Mouse (Mus musculus) hindbrain, embryonic 12.5 days (tissue): Measurements from ENCODE around the gene Sez6l2. TPM values are rescaled to one million over a fixed set of nuclear protein-coding genes. Genes with fewer than 3 reads are reported as not detected.

Experiments
- ATAC-seq: fragments of 200-750 bp; cut with Nextera tagmentation; 2 replicates; pipeline ENCODE4 v1.8.0; 2017; ENCODE audit warnings: moderate TSS enrichment; ENCODE audit not compliant: low FRiP score
- H3K27ac ChIP-seq: fragments of 300-500 bp; sonication (generic); 2 replicates; pipeline ENCODE4 v1.5.1; 2016; ENCODE audit warnings: mild to moderate bottlenecking
- H3K27me3 ChIP-seq: fragments of 300-500 bp; sonication (generic); 2 replicates; pipeline ENCODE4 v1.6.1; 2016; ENCODE audit warnings: mild to moderate bottlenecking
- H3K36me3 ChIP-seq: fragments of 300-500 bp; sonication (generic); 2 replicates; pipeline ENCODE4 v1.6.1; 2016; ENCODE audit warnings: mild to moderate bottlenecking
- H3K4me1 ChIP-seq: fragments of 300-500 bp; sonication (generic); 2 replicates; pipeline ENCODE4 v1.6.1; 2016
- H3K4me2 ChIP-seq: fragments of 300-500 bp; sonication (generic); replicated peaks from 2 replicates; pipeline ENCODE4 v1.6.1; 2016; ENCODE audit warnings: mild to moderate bottlenecking
- H3K4me3 ChIP-seq: fragments of 300-500 bp; sonication (generic); 2 replicates; pipeline ENCODE4 v1.5.1; 2016; ENCODE audit warnings: mild to moderate bottlenecking
- H3K9ac ChIP-seq: fragments of 300-500 bp; sonication (generic); 2 replicates; pipeline ENCODE4 v1.6.1; 2016; ENCODE audit warnings: mild to moderate bottlenecking, moderate library complexity
- H3K9me3 ChIP-seq: fragments of 300-500 bp; sonication (generic); replicated peaks from 2 replicates; pipeline ENCODE4 v1.6.1; 2016; ENCODE audit warnings: mild to moderate bottlenecking
- WGBS: fragments of 180-500 bp; shearing (Covaris S2); methylation state at CpG from one replicate; pipeline ENCODE4 v1.1.7; 2016; 5-methylcytosine and 5-hydroxymethylcytosine counted together
- polyA plus RNA-seq: library from polyadenylated mRNA; unstranded; fragments of >200 nt; fragmentation: Nextera tagmentation; extraction: Ambion mirVana; gene quantifications from 2 replicates; pipeline ENCODE4 v1.2.1, GENCODE M21; 2016

Sez6l2 gene
- polyA plus RNA-seq, 1 experiment from 2014 or later: 18.2 TPM

DNA sequence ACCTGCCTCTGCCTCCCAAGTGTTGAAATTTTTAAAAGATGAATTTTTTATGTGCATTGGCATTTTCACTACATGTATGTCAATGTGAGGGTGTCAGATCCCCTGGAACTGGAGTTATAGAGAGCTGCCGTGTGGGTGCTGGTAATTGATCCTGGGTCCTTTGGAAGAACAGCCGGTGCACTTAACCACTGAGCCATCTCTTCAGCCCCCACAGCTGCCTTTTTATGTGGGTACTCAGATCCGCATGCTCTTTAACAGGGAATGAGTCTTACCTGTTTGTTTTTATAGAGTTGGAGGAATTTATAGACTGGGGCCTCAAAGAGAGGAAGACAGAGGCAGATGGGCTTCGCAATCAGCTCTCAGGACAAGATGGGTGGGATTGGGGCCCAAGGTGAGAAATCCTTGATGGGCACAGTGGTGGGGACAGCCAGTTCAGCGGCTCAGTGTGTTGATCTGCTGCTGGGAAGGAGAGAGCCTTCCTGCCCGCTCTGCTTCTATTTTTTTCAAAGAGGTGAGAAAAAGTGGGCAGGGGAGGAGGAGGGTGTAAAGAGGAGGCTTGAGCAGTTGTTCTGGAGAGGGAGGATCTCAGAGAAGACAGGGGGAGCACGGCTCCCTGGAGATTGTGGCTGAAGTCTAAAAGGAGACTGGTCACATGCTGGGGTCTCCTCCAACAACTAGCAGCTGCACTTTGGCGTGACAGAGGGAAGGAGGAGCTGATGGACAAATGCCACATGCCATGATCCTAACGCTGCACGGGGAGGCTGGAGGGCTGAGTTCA is 34.5 kb downstream of the Sez6l2 start:
- no peaks in the 10 kb centered on the region for H3K9me3 ChIP-seq
- 59% methylated on average over 10 of the region's 10 CpGs for WGBS

DNA sequence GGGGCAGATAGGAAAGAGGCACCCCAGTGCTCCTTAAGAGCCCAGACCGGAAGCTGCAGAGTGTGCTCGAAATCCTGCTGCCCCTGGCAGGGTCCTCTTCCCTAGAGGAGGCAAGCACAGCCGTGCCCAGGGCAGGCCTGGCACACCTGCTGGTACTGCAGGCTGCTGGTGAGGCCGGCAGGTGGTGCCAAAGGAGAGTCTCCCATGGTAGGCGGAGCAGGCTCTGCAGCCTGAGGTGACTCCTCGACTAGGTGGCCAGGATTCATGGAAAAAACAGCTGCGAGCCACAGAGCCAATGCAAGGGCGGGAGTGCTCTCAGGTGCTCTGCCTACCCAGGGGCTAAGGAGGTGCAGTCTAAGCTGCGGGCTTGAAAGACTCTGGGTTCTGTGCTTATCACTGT is 36.0 kb downstream of the Sez6l2 start:
- Histone ChIP-seq H3K4me2 (no peak overlapping the region), H3K9me3 (no peaks in the 10 kb centered on the region), H3K4me1 (no peaks in the 10 kb centered on the region), H3K27ac (no peak overlapping the region), H3K9ac (no peak overlapping the region), H3K4me3 (no peak overlapping the region), H3K27me3 (no peaks in the 10 kb centered on the region), H3K36me3 (peaks cover under 1% of the 10 kb centered on the region; the same call in 1 of the 2 replicates)
- no peak for ATAC-seq
- WGBS: 42% methylated on average over 9 of the region's 9 CpGs

More for the DNA sequence above, 34.5 kb downstream of the Sez6l2 start:
- H3K4me3 ChIP-seq: no peak overlapping the region
- peaks cover 13% of the 10 kb centered on the region for H3K36me3 ChIP-seq
- no peak for ATAC-seq
- no peak overlapping the region for H3K27ac ChIP-seq
- no peaks in the 10 kb centered on the region for H3K4me1 ChIP-seq
- H3K9ac ChIP-seq: no peak overlapping the region
- no peaks in the 10 kb centered on the region for H3K27me3 ChIP-seq
- H3K4me2 ChIP-seq: no peak overlapping the region

- no peak overlapping the region for H3K4me3 ChIP-seq
Observed at GRCm38 (mm10) chr7:126988816-126989215, 38.5 kb downstream of the Sez6l2 start.

DNA sequence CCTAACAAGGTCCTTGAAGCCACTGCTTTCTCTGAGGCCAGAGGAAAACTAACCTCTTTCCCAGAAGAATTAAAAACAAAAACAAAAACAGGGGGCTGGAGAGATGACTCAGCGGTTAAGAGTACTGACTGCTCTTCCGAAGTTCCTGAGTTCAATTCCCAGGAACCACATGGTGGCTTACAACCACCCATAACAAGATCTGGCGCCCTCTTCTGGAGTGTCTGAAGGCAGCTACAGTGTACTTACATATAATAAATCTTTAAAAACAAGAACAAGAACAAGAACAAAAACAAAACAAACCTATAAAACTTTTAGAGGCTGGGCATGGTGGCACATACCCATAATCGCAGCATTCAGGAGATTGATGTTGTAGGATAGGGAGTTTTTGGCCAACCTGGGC is 46.1 kb downstream of the Sez6l2 start:
- H3K36me3 ChIP-seq: no peaks in the 10 kb centered on the region
- 0 out of 2 replicates have a peak, but pooled peaks cover 2% of the 10 kb centered on the region for H3K4me1 ChIP-seq
- H3K9me3 ChIP-seq: 0 out of 2 replicates have a peak, but pooled peaks cover 3% of the 10 kb centered on the region
- no peak overlapping the region for H3K4me2 ChIP-seq
- H3K9ac ChIP-seq: no peak overlapping the region
- no peaks in the 10 kb centered on the region for H3K27me3 ChIP-seq
- no peak overlapping the region for H3K4me3 ChIP-seq
- no peak for ATAC-seq
- WGBS: 77% methylated on average over 4 of the region's 4 CpGs
- no peak overlapping the region for H3K27ac ChIP-seq

More at GRCm38 (mm10) chr7:126988816-126989215, 38.5 kb downstream of the Sez6l2 start:
- Histone ChIP-seq H3K36me3 (no peaks in the 10 kb centered on the region), H3K27me3 (no peaks in the 10 kb centered on the region), H3K9me3 (no peaks in the 10 kb centered on the region), H3K4me2 (no peak overlapping the region), H3K27ac (no peak overlapping the region), H3K4me1 (0 out of 2 replicates have a peak, but pooled peaks cover 2% of the 10 kb centered on the region), H3K9ac (no peak overlapping the region)
- WGBS: 72% methylated on average over 8 of the region's 8 CpGs
- ATAC-seq: no peak

DNA sequence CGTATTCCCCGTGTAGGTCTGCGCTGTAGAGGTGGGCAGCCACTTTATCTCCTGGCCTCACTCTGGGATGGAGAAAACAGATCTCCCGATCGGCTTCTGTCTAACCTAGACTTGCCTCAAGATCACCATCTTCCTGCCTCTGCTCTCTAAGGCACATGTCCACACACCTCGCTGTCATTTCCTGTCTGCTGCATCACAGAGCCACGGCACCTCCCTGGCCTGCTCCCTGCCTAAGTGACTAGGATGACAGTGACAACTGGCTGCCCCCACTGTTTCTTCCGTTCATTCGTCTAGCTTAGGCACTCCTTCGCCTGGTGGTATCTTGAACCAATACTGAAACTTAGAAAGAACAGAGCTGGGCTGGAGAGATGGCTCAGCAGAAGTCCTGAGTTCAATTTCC is 49.2 kb downstream of the Sez6l2 start:
- Histone ChIP-seq H3K4me1 (no peaks in the 10 kb centered on the region), H3K27ac (no peak overlapping the region), H3K27me3 (no peaks in the 10 kb centered on the region), H3K4me2 (no peak overlapping the region), H3K9ac (no peak overlapping the region), H3K4me3 (no peak overlapping the region), H3K36me3 (no peaks in the 10 kb centered on the region), H3K9me3 (0 out of 2 replicates have a peak, but pooled peaks cover 3% of the 10 kb centered on the region)
- no peak for ATAC-seq
- 84% methylated on average over 10 of the region's 10 CpGs for WGBS

DNA sequence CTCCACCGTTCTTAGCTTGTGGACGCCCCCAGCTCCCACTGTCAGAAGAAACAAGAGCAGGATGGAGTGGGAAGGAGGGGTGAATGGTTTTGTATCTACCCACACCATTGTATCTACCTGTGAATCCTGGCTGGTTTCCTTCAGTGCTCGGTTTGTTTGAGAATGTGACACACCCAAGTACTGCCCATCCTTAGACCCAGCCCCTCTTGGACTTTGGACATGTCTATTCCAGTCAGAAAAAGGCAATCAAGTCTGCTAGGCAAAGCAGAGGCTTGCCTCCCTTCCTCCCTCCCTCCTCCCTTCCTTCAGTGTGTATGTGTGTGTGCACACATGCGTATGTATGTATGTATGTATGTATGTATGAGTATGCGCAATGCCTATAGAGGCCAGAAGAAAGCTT is 53.3 kb downstream of the Sez6l2 start:
- H3K4me1 ChIP-seq: peaks cover 4% of the 10 kb centered on the region
- H3K4me3 ChIP-seq: no peak overlapping the region
- H3K36me3 ChIP-seq: no peaks in the 10 kb centered on the region
- no peaks in the 10 kb centered on the region for H3K9me3 ChIP-seq
- no peak overlapping the region for H3K9ac ChIP-seq
- H3K4me2 ChIP-seq: no peak overlapping the region
- no peak overlapping the region for H3K27ac ChIP-seq
- WGBS: 92% methylated on average over 5 of the region's 5 CpGs
- H3K27me3 ChIP-seq: no peaks in the 10 kb centered on the region
- ATAC-seq: no peak

DNA sequence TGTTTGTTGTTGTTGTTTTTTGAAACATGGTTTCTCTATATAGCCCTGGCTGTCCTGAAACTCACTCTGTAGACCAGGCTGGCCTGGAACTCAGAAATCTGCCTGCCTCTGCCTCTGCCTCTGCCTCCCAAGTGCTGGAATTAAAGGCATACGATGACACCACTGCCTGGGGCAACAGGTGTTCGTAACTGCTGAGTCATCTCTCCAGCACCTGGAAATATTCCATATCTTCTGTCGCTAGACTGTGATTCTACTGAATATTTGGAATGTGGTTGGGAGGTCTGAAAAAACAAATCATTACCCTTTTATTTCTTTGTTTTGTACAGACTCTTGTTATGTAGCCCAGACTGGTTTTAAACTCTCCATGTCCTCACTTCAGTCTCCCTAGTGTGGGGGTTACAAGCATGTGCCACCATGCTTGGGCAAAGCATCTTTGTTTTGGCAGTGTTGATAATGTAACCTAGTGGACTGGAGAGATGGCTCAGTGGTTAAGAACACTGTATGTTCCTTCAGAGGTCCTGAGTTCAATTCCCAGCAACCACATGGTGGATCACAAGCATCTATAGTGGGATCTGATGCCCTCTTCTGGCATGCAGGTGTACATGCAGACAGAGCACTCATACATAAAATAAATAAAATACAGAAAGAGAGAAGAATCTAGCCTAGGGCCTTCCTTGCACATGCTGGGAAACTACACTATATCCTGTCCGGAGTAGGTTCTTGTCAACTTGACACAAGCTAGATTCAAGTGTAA is 53.9 kb downstream of the Sez6l2 start:
- Histone ChIP-seq H3K27ac (no peak overlapping the region), H3K4me2 (no peak overlapping the region), H3K9me3 (no peaks in the 10 kb centered on the region), H3K9ac (no peak overlapping the region), H3K27me3 (no peaks in the 10 kb centered on the region), H3K36me3 (no peaks in the 10 kb centered on the region), H3K4me3 (no peak overlapping the region), H3K4me1 (peaks cover 7% of the 10 kb centered on the region)
- no peak for ATAC-seq
- whole genome bisulfite sequencing: 90% methylated on average over 4 of the region's 4 CpGs

DNA sequence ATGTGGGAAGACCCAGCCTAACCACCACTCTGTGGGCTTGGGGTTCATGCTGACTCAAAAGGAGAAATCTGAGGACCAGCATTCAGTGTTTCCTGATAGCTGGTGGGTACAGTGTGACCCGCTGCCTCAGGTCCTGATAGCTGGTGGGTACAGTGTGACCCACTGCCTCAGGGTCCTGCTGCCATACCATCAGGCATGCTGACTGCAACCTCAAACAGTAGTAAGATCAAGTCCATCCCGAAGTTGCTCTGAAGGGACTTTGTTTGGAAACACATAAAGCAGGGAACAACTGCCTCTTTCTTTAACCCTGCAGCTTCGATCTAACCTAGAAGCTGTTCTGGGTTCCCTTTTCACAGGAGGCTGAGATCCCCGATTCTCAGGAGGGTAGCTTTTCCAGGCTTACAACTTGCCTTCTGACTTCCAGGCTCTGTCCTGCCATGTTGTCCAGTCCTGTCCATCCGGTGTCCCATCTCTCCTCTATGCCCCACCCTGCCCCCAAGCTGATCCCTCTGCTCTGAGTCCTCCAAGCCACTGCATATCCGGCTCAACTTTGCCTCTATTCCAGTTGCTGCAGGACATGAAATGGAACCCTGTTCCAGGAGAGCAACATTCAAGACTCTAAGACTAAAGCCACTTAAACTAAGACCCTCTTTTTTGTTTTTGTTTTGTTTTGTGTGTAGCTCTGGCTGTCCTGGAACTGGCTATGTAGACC is 57.1 kb downstream of the Sez6l2 start:
- Histone ChIP-seq H3K27ac (no peak overlapping the region; the same call in 1 of the 2 replicates), H3K27me3 (no peaks in the 10 kb centered on the region), H3K4me1 (peaks cover 7% of the 10 kb centered on the region), H3K36me3 (peaks cover 7% of the 10 kb centered on the region), H3K9ac (no peak overlapping the region), H3K4me2 (no peak overlapping the region), H3K4me3 (no peak overlapping the region), H3K9me3 (no peaks in the 10 kb centered on the region)
- WGBS: 85% methylated on average over 6 of the region's 6 CpGs
- no peak for ATAC-seq

GRCm38 (mm10) chr7:127008239-127009019 is 58.1 kb downstream of the Sez6l2 start:
- ATAC-seq: peak; percentile 57
- Histone ChIP-seq H3K27ac (peak overlapping the region; percentile 71), H3K36me3 (peaks cover 17% of the 10 kb centered on the region), H3K4me1 (peaks cover 10% of the 10 kb centered on the region), H3K4me3 (no peak overlapping the region), H3K27me3 (no peaks in the 10 kb centered on the region), H3K9ac (no peak overlapping the region), H3K9me3 (no peaks in the 10 kb centered on the region), H3K4me2 (no peak overlapping the region)
- WGBS: 66% methylated on average over 9 of the region's 9 CpGs

DNA sequence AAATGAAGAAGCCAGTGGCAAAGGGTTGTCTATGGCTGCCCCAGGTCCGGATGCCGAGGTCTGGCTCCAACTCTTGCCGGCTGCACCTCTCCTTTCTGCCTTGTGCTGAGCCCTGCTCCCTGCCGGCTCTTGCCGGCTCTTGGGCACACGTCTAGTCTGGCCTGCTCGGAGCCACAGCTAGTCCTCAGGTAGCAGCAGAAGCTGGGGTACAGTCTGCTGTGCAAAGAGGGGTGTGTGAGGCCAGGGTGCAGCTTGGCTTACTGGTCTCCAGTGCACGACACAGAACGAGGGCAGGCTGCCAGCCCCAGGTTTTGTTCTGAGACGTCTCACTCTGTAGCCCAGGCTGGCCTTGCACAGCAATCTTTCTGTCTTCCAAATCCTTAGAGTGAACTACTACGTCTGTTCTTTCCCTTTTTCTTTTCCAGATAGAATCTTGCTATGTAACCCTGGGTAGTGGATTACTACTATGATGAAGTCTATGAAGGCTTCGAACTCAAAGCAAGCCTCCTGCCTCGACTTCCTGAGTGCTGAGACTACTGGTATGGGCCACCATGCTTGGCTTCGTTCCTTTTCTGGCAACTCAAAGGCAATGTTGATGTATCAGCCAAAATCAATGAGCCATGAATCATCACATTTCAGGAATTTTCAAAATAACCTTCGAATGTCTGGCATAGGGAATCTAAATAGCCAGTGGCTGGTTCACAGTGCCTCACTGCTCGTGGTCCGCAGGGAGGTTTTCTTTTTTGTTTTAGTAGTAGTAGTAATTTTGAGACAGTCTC is 59.1 kb downstream of the Sez6l2 start:
- Histone ChIP-seq H3K36me3 (peaks cover 27% of the 10 kb centered on the region), H3K4me3 (no peak overlapping the region), H3K27ac (peak overlapping the region; percentile 71; the same call in 1 of the 2 replicates), H3K27me3 (no peaks in the 10 kb centered on the region), H3K9ac (no peak overlapping the region), H3K9me3 (no peaks in the 10 kb centered on the region), H3K4me2 (no peak overlapping the region), H3K4me1 (peaks cover 15% of the 10 kb centered on the region)
- 84% methylated on average over 17 of the region's 17 CpGs for WGBS
- ATAC-seq: no peak

DNA sequence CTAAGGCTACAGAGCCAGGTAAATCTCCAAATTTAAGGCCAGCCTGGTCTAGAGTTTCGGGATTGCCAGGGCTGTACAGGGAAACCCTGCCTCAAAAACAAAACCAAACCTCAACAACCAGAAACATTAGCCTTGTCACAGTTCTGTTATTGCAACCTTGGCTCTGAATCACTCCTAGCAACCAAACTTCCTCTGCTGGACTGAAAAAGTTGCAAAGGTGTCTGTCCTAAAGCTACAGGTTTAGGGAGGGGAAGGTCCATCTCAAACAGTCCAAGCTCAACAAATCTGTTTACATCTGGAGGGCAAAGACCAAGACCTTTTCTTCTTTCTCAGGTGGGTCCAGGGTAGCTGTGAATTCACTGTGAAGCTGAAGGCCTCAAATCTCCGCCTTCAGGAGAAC is 60.7 kb downstream of the Sez6l2 start:
- no peaks in the 10 kb centered on the region for H3K9me3 ChIP-seq
- no peaks in the 10 kb centered on the region for H3K27me3 ChIP-seq
- no peak overlapping the region for H3K27ac ChIP-seq
- H3K4me2 ChIP-seq: no peak overlapping the region
- no peak overlapping the region for H3K4me3 ChIP-seq
- 96% methylated on average over 2 of the region's 2 CpGs for WGBS
- H3K9ac ChIP-seq: no peak overlapping the region
- H3K4me1 ChIP-seq: peaks cover 31% of the 10 kb centered on the region
- peaks cover 38% of the 10 kb centered on the region for H3K36me3 ChIP-seq
- no peak for ATAC-seq
